Mouse (Mus musculus) midbrain, embryonic 16.5 days (tissue): Measurements from ENCODE around the gene Agtr1a. TPM values are rescaled to one million over a fixed set of nuclear protein-coding genes. Genes with fewer than 3 reads are reported as not detected.

Experiments
- ATAC-seq: fragments of 200-750 bp; cut with Nextera tagmentation; 2 replicates; pipeline ENCODE4 v1.8.0; 2017; ENCODE audit warnings: moderate TSS enrichment
- H3K27ac ChIP-seq: fragments of 300-500 bp; sonication (generic); 2 replicates; pipeline ENCODE4 v1.5.1; 2014; ENCODE audit warnings: mild to moderate bottlenecking, low read length, mixed read lengths
- H3K27me3 ChIP-seq: fragments of 300-500 bp; sonication (generic); 2 replicates; pipeline ENCODE4 v1.6.1; 2014; ENCODE audit warnings: low read depth, low read length, mixed read lengths; ENCODE audit not compliant: control insufficient read depth, insufficient read depth
- H3K36me3 ChIP-seq: fragments of 300-500 bp; sonication (generic); 2 replicates; pipeline ENCODE4 v1.6.1; 2014; ENCODE audit warnings: mild to moderate bottlenecking, low read length, moderate library complexity, mixed read lengths; ENCODE audit not compliant: control insufficient read depth, insufficient read depth
- H3K4me1 ChIP-seq: fragments of 300-500 bp; sonication (generic); 2 replicates; pipeline ENCODE4 v1.6.1; 2014; ENCODE audit warnings: mild to moderate bottlenecking, low read length, mixed read lengths; ENCODE audit not compliant: control insufficient read depth, insufficient read depth
- H3K4me2 ChIP-seq: fragments of 300-500 bp; sonication (generic); 2 replicates; pipeline ENCODE4 v1.6.1; 2014; ENCODE audit warnings: mild to moderate bottlenecking, low read length, mixed read lengths
- H3K4me3 ChIP-seq: fragments of 300-500 bp; sonication (generic); 2 replicates; pipeline ENCODE4 v1.5.1; 2014; ENCODE audit warnings: low read depth, mild to moderate bottlenecking, low read length, moderate library complexity, mixed read lengths
- H3K9ac ChIP-seq: fragments of 300-500 bp; sonication (generic); 2 replicates; pipeline ENCODE4 v1.6.1; 2014; ENCODE audit warnings: low read depth, low read length, mixed read lengths
- H3K9me3 ChIP-seq: fragments of 300-500 bp; sonication (generic); replicated peaks from 2 replicates; pipeline ENCODE4 v1.6.1; 2014; ENCODE audit warnings: mild to moderate bottlenecking, low read length, mixed read lengths; ENCODE audit not compliant: control insufficient read depth, poor library complexity, severe bottlenecking
- WGBS: fragments of 180-500 bp; shearing (Covaris S2); extraction: QIAGEN DNeasy Blood & Tissue Kit; methylation state at CpG from one replicate; pipeline ENCODE4 v1.1.7; 2014; 5-methylcytosine and 5-hydroxymethylcytosine counted together
- polyA plus RNA-seq: library from polyadenylated mRNA; unstranded; fragments of >200 nt; fragmentation: Nextera tagmentation; extraction: Ambion mirVana; gene quantifications from 2 replicates; pipeline ENCODE4 v1.2.1, GENCODE M21; 2015

The Agtr1a gene
- polyA plus RNA-seq = 0.66 and 0.69 TPM in 2 replicates

- Histone ChIP-seq H3K9me3 (no peaks in the 10 kb centered on the region), H3K9ac (peak within 1 kb of the TSS; percentile 67), H3K27ac (no peak within 1 kb of the TSS), H3K36me3 (no peaks in the 10 kb centered on the region), H3K4me3 (peak within 1 kb of the TSS; percentile 55), H3K4me2 (peak within 1 kb of the TSS; percentile 99), H3K4me1 (peaks cover 7% of the 10 kb centered on the region; the same call in 1 of the 2 replicates), H3K27me3 (peaks cover 2% of the 10 kb centered on the region; the same call in 1 of the 2 replicates)
- WGBS = under 1% methylated on average over 32 of the region's 33 CpGs
- ATAC-seq = peak; percentile 92
Measured at GRCm38 (mm10) chr13:30336148-30336801, at the start of gene Agtr1a. Gene Agtr1a, plus strand, starts transcription at chr13:30336441.

GRCm38 (mm10) chr13:30310221-30310620 lies 26.0 kb upstream of the Agtr1a start:
- no peaks in the 10 kb centered on the region; the same call in 1 of the 2 replicates for H3K9me3 ChIP-seq
- H3K27ac ChIP-seq = no peak overlapping the region
- 84% methylated on average over 4 of the region's 4 CpGs for WGBS
- H3K27me3 ChIP-seq = no peaks in the 10 kb centered on the region
- ATAC-seq = no peak
- no peak overlapping the region for H3K9ac ChIP-seq
- no peaks in the 10 kb centered on the region for H3K36me3 ChIP-seq
- no peaks in the 10 kb centered on the region for H3K4me1 ChIP-seq
- H3K4me2 ChIP-seq = no peak overlapping the region
- no peak overlapping the region for H3K4me3 ChIP-seq

- no peak for ATAC-seq
- Histone ChIP-seq H3K4me3 (no peak overlapping the region), H3K9me3 (no peaks in the 10 kb centered on the region), H3K36me3 (no peaks in the 10 kb centered on the region), H3K27me3 (no peaks in the 10 kb centered on the region), H3K4me2 (no peak overlapping the region), H3K27ac (no peak overlapping the region), H3K4me1 (no peaks in the 10 kb centered on the region), H3K9ac (no peak overlapping the region)
- 79% methylated on average over 11 of the region's 11 CpGs for WGBS
Measured at GRCm38 (mm10) chr13:30324669-30325346, 11.4 kb upstream of the Agtr1a start.

- Histone ChIP-seq H3K4me2 (no peak overlapping the region), H3K9me3 (no peaks in the 10 kb centered on the region), H3K27me3 (no peaks in the 10 kb centered on the region), H3K36me3 (no peaks in the 10 kb centered on the region), H3K4me1 (no peaks in the 10 kb centered on the region), H3K27ac (no peak overlapping the region), H3K4me3 (no peak overlapping the region), H3K9ac (no peak overlapping the region)
- 84% methylated on average over 5 of the region's 5 CpGs for WGBS
- no peak for ATAC-seq
Measured at GRCm38 (mm10) chr13:30331061-30331460, 5.2 kb upstream of the Agtr1a start.

- Histone ChIP-seq H3K27ac (no peak overlapping the region), H3K9ac (no peak overlapping the region), H3K36me3 (no peaks in the 10 kb centered on the region), H3K4me2 (no peak overlapping the region), H3K9me3 (no peaks in the 10 kb centered on the region), H3K4me3 (no peak overlapping the region), H3K4me1 (peaks cover 6% of the 10 kb centered on the region; the same call in 1 of the 2 replicates), H3K27me3 (no peaks in the 10 kb centered on the region)
- WGBS = 85% methylated on average over 6 of the region's 6 CpGs
- ATAC-seq = no peak
Measured at GRCm38 (mm10) chr13:30331851-30332250, 4.4 kb upstream of the Agtr1a start.

- no peak for ATAC-seq
- Histone ChIP-seq H3K4me3 (no peak overlapping the region), H3K27ac (no peak overlapping the region), H3K27me3 (no peaks in the 10 kb centered on the region), H3K4me1 (peaks cover 7% of the 10 kb centered on the region; the same call in 1 of the 2 replicates), H3K4me2 (no peak overlapping the region), H3K9ac (no peak overlapping the region), H3K36me3 (no peaks in the 10 kb centered on the region), H3K9me3 (no peaks in the 10 kb centered on the region)
- 90% methylated on average over 5 of the region's 5 CpGs for WGBS
Measured at GRCm38 (mm10) chr13:30332581-30332980, 3.7 kb upstream of the Agtr1a start.

- H3K9me3 ChIP-seq = no peaks in the 10 kb centered on the region
- WGBS = 60% methylated on average over 3 of the region's 3 CpGs
- no peaks in the 10 kb centered on the region for H3K36me3 ChIP-seq
- no peak overlapping the region for H3K4me3 ChIP-seq
- ATAC-seq = no peak
- peaks cover 2% of the 10 kb centered on the region; the same call in 1 of the 2 replicates for H3K27me3 ChIP-seq
- peaks cover 7% of the 10 kb centered on the region; the same call in 1 of the 2 replicates for H3K4me1 ChIP-seq
- no peak overlapping the region for H3K27ac ChIP-seq
- no peak overlapping the region for H3K9ac ChIP-seq
- H3K4me2 ChIP-seq = no peak overlapping the region
Measured at GRCm38 (mm10) chr13:30334667-30335066, 1.6 kb upstream of the Agtr1a start.

- peaks cover 7% of the 10 kb centered on the region; the same call in 1 of the 2 replicates for H3K4me1 ChIP-seq
- no peak; the same call in none of the 2 replicates for ATAC-seq
- 21% methylated on average over 9 of the region's 9 CpGs for WGBS
- H3K27ac ChIP-seq = no peak overlapping the region
- no peaks in the 10 kb centered on the region for H3K9me3 ChIP-seq
- H3K4me2 ChIP-seq = peak overlapping the region; percentile 99
- H3K4me3 ChIP-seq = peak overlapping the region; percentile 55
- peak overlapping the region; percentile 67; the same call in 1 of the 2 replicates for H3K9ac ChIP-seq
- no peaks in the 10 kb centered on the region for H3K36me3 ChIP-seq
- peaks cover 2% of the 10 kb centered on the region; the same call in 1 of the 2 replicates for H3K27me3 ChIP-seq
Measured at GRCm38 (mm10) chr13:30336913-30337312, 672 bp downstream of the Agtr1a start.

- Histone ChIP-seq H3K27ac (no peak overlapping the region), H3K4me2 (no peak overlapping the region), H3K4me1 (peaks cover 7% of the 10 kb centered on the region; the same call in 1 of the 2 replicates), H3K9me3 (no peaks in the 10 kb centered on the region), H3K27me3 (peaks cover 2% of the 10 kb centered on the region; the same call in 1 of the 2 replicates), H3K36me3 (no peaks in the 10 kb centered on the region), H3K4me3 (no peak overlapping the region), H3K9ac (no peak overlapping the region)
- WGBS = 84% methylated on average over 7 of the region's 7 CpGs
- ATAC-seq = no peak
Measured at GRCm38 (mm10) chr13:30337646-30338045, 1.4 kb downstream of the Agtr1a start.
